Mouse (Mus musculus) forebrain, embryonic 11.5 days (tissue): ENCODE data around the gene Ankrd60. TPM values are rescaled to one million over a fixed set of nuclear protein-coding genes. Genes with fewer than 3 reads are reported as not detected.

Source experiments
- ATAC-seq: fragments of 200-750 bp; cut with Nextera tagmentation; replicated peaks from 2 replicates; pipeline ENCODE4 v1.8.0; 2017; ENCODE audit warnings: moderate TSS enrichment; ENCODE audit not compliant: low FRiP score
- DNase-seq: peaks from one replicate; pipeline ENCODE4 v3.0.0-alpha.2; 2017; ENCODE audit warnings: low spot score
- H3K27ac ChIP-seq: fragments of 300-500 bp; sonication (generic); 2 replicates; pipeline ENCODE4 v1.5.1; 2014; ENCODE audit warnings: low read depth, low read length
- H3K27me3 ChIP-seq: fragments of 300-500 bp; sonication (generic); 2 replicates; pipeline ENCODE4 v1.6.1; 2014; ENCODE audit warnings: mild to moderate bottlenecking, low read length, mixed read lengths; ENCODE audit not compliant: control insufficient read depth, insufficient read depth
- H3K36me3 ChIP-seq: fragments of 300-500 bp; sonication (generic); 2 replicates; pipeline ENCODE4 v1.6.1; 2014; ENCODE audit warnings: mild to moderate bottlenecking, low read length, moderate library complexity, mixed read lengths; ENCODE audit not compliant: control insufficient read depth, insufficient read depth
- H3K4me1 ChIP-seq: fragments of 300-500 bp; sonication (generic); replicated peaks from 2 replicates; pipeline ENCODE4 v1.6.1; 2014; ENCODE audit warnings: low read length, mixed read lengths; ENCODE audit not compliant: control insufficient read depth, insufficient read depth
- H3K4me2 ChIP-seq: fragments of 300-500 bp; sonication (generic); 2 replicates; pipeline ENCODE4 v1.6.1; 2014; ENCODE audit warnings: low read depth, mild to moderate bottlenecking, low read length, moderate library complexity, mixed read lengths; ENCODE audit not compliant: severe bottlenecking
- H3K4me3 ChIP-seq: fragments of 300-500 bp; sonication (generic); 2 replicates; pipeline ENCODE4 v1.5.1; 2014; ENCODE audit warnings: low read depth, low read length
- H3K9ac ChIP-seq: fragments of 300-500 bp; sonication (generic); 2 replicates; pipeline ENCODE4 v1.6.1; 2014; ENCODE audit warnings: low read length
- H3K9me3 ChIP-seq: fragments of 300-500 bp; sonication (generic); 2 replicates; pipeline ENCODE4 v1.6.1; 2016; ENCODE audit warnings: low read length, mixed read lengths; ENCODE audit not compliant: control insufficient read depth
- WGBS: fragments of 180-500 bp; shearing (Covaris S2); extraction: QIAGEN DNeasy Blood & Tissue Kit; methylation state at CpG from one replicate; pipeline ENCODE4 v1.1.7; 2014; 5-methylcytosine and 5-hydroxymethylcytosine counted together
- polyA plus RNA-seq: library from polyadenylated mRNA; unstranded; fragments of >200 nt; fragmentation: Nextera tagmentation; extraction: Ambion mirVana; gene quantifications from 2 replicates; pipeline ENCODE4 v1.2.1, GENCODE M21; 2014

The Ankrd60 gene
- polyA plus RNA-seq, 1 experiment from 2014 or later, result not detected

DNA sequence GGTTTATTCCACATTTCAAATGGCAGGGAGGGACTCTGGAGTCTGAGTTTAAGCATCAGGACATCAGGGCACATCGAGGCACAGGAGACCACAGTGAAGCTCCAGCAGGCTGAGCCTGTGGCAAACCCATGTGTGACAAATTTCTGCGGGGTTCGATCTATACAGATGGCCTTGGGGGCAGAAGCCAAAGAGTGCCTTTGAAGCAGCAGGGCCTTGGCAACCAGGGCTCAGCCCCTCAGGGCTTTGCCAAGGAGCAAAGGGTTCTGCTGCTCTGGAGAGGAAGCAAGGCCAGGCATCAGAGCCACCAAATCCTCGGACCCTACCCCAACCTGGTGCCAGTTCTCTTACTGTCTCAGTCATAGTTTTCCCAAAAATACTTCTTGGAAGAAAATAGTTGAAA, 35.4 kb downstream of the Ankrd60 start:
- no peaks in the 10 kb centered on the region for H3K36me3 ChIP-seq
- H3K9me3 ChIP-seq, result no peaks in the 10 kb centered on the region
- no peak for DNase-seq
- no peak overlapping the region for H3K4me2 ChIP-seq
- H3K27me3 ChIP-seq, result no peaks in the 10 kb centered on the region
- 90% methylated on average over 4 of the region's 4 CpGs for WGBS
- no peaks in the 10 kb centered on the region for H3K4me1 ChIP-seq
- H3K27ac ChIP-seq, result no peak overlapping the region
- ATAC-seq, result no peak
- no peak overlapping the region for H3K4me3 ChIP-seq
- no peak overlapping the region for H3K9ac ChIP-seq

DNA sequence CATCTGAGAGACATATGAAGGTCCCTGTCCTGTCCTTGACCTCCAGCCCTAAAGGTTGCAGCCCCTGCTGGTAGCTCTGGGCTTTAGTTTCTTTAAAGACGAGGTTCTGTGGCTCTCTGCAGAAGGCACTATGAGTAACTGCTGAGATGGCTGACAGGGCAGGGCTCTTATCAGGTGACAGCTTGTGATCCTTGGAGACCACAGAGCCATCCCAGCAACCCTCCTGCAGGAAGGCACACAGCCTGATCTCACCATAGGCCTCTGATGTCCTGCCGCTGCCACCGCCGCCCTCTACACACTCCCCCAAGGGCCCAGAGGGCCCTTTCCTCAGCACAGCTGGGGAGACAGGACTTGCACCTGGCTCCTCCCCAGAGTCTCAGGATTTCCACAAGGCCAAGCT, 36.4 kb downstream of the Ankrd60 start:
- Histone ChIP-seq H3K9me3 (no peaks in the 10 kb centered on the region), H3K27ac (no peak overlapping the region), H3K36me3 (no peaks in the 10 kb centered on the region), H3K4me3 (no peak overlapping the region), H3K4me2 (no peak overlapping the region), H3K4me1 (no peaks in the 10 kb centered on the region), H3K27me3 (no peaks in the 10 kb centered on the region), H3K9ac (no peak overlapping the region)
- ATAC-seq (no peak), DNase-seq (no peak)
- 70% methylated on average over 4 of the region's 4 CpGs for WGBS

DNA sequence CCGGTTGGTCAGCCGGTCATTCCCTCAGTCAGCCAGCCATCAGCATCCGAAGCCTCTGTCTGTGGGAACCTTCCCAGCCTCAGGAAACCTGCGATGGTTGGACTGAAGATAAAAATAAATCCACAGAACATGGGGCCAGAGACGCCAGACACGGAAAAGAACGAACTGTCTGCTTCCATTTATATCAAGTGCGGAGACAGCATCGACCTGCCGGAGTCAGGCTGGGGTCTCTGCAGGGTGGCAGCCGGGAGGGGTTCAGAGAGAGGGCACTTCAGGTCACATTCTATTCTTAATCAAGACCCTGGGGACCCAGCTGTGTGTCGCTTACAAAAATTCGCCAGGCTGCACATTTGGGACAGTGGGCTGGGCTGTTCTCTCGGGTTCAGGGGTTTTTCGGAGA, 38.4 kb downstream of the Ankrd60 start:
- DNase-seq (no peak), ATAC-seq (no peak)
- no peak overlapping the region for H3K9ac ChIP-seq
- no peaks in the 10 kb centered on the region for H3K4me1 ChIP-seq
- no peaks in the 10 kb centered on the region for H3K36me3 ChIP-seq
- no peak overlapping the region for H3K4me2 ChIP-seq
- no peak overlapping the region for H3K4me3 ChIP-seq
- no peaks in the 10 kb centered on the region for H3K9me3 ChIP-seq
- no peaks in the 10 kb centered on the region for H3K27me3 ChIP-seq
- WGBS, result 67% methylated on average over 15 of the region's 15 CpGs
- H3K27ac ChIP-seq, result no peak overlapping the region

DNA sequence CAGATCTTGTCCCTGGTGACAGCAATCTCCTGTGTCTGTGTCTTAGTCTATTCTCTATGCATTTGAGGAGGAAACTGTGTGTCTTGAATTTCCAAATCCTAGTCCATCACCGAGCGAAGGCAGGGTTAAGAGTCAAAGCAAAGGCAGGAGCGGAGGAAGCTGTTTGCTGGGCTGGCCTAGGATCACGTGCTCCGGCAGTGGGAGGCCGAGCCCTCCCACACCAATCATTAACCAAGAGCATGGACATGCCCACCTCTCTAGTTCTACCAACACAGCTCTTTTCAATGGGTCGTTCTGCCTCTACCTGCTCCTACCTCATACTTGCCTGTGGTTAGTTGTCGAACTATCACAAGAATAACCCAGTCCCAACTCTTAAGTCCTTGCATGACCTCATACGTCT, 42.3 kb downstream of the Ankrd60 start:
- Histone ChIP-seq H3K4me1 (no peaks in the 10 kb centered on the region), H3K36me3 (no peaks in the 10 kb centered on the region), H3K9ac (no peak overlapping the region), H3K4me2 (no peak overlapping the region), H3K27me3 (no peaks in the 10 kb centered on the region), H3K9me3 (no peaks in the 10 kb centered on the region), H3K4me3 (no peak overlapping the region), H3K27ac (no peak overlapping the region)
- no peak for ATAC-seq
- 92% methylated on average over 9 of the region's 9 CpGs for WGBS
- DNase-seq, result no peak

DNA sequence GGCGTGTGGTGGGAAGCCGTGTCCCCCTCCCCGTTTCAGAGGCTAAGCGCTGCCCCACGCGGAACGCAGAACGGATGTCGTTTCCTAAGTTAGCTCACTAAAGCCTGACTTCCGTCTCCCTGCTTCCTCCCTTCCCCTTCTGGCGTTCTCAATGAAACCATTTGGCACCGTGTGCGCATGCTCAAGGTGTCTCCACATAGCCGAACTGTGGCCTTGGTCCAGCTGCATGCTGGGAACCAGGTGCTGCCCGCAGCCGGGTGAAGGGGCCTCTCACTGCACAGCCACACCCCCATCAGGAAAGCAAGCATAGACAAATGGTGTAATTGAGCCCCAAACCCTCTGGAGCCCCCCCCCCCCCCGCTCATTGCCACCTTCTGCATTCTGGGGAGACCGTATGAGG, 42.8 kb downstream of the Ankrd60 start:
- H3K9ac ChIP-seq, result no peak overlapping the region
- no peak overlapping the region for H3K4me3 ChIP-seq
- no peak for ATAC-seq
- WGBS, result 91% methylated on average over 18 of the region's 18 CpGs
- no peaks in the 10 kb centered on the region for H3K4me1 ChIP-seq
- no peaks in the 10 kb centered on the region for H3K36me3 ChIP-seq
- H3K27ac ChIP-seq, result no peak overlapping the region
- DNase-seq, result no peak
- no peak overlapping the region for H3K4me2 ChIP-seq
- H3K9me3 ChIP-seq, result no peaks in the 10 kb centered on the region
- no peaks in the 10 kb centered on the region for H3K27me3 ChIP-seq

DNA sequence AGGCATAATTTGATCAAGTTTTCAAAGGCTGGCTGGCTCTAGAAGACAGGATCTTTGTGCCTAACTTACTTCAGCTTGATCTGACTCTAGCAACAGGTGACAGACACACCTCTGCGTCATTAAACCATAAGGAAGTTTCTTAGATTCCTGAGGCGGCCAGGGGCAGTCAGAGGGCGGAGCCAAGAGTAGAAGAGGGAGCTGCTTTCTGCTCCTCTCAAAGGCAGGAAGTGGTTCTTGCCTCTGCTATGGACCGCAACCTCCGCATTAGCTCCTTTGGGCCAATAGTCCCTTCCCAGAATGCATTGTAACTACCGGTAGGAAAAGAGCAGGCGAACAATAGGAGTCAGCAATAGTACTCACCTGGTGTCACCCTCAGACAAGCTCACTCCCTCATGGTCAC, 43.6 kb downstream of the Ankrd60 start:
- WGBS, result 80% methylated on average over 7 of the region's 7 CpGs
- no peak for ATAC-seq

DNA sequence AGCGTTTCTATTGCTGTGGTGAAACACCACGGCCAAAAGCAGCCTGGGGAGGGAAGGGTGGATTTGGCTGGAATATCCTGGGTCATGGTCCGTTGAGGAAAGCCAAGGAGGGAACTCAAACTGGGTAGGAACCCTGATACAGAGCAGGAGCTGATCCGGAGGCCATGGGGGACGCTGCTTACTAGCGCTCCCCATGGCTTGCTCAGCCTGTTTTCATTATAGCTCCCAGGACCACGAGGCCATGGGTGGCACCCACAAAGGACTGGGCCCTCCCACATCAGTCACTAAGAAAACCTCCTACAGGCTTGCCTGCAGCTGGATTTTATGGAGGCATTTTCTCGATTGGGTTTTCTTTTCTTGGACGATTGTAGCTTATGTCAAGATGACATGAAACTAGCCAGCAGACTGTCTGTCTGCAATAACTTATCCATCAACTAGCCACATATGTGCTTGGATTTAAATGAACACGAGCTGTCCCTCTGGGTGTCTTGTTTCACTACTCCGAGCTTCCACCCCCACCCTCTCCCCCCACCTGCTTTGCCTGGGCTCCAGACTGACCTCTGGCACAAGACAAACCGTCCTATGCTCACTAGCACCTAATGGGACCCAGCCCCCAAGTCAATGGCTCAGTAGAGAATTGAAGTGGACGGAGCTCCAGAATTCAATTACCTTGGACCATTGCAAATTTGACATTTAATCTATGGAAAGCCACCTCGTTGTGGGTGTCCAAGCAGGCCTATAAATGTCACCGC, 45.3 kb downstream of the Ankrd60 start:
- no peak overlapping the region for H3K9ac ChIP-seq
- H3K27ac ChIP-seq, result no peak overlapping the region
- 70% methylated on average over 15 of the region's 15 CpGs for WGBS
- no peak overlapping the region for H3K4me3 ChIP-seq
- H3K4me2 ChIP-seq, result no peak overlapping the region
- H3K9me3 ChIP-seq, result no peaks in the 10 kb centered on the region
- ATAC-seq (no peak), DNase-seq (no peak)
- H3K36me3 ChIP-seq, result no peaks in the 10 kb centered on the region
- no peaks in the 10 kb centered on the region for H3K27me3 ChIP-seq
- no peaks in the 10 kb centered on the region for H3K4me1 ChIP-seq

More for the DNA sequence above, 43.6 kb downstream of the Ankrd60 start:
- H3K4me3 ChIP-seq, result no peak overlapping the region
- no peak overlapping the region for H3K4me2 ChIP-seq
- no peaks in the 10 kb centered on the region for H3K9me3 ChIP-seq
- H3K36me3 ChIP-seq, result no peaks in the 10 kb centered on the region
- H3K9ac ChIP-seq, result no peak overlapping the region
- no peaks in the 10 kb centered on the region for H3K27me3 ChIP-seq
- H3K27ac ChIP-seq, result no peak overlapping the region
- no peak for DNase-seq
- H3K4me1 ChIP-seq, result no peaks in the 10 kb centered on the region

DNA sequence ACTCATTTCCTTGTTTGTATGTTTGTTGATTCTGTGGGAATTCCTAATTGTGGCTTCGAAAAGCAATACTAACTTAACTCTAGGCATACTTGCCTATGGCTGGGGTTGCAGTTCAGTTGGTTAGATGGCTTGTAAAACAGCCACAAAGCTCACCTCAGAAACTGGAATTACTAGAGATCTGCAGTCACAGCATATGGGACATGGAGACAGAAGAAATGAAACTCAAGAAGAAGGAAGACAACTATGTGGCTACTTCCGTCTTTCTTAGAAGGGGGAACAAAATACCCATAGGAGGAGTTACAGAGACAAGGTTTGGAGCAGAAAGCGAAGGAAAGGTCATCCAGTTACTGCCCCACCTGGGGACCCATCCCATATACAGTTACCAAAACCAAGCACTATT, 49.7 kb downstream of the Ankrd60 start:
- ATAC-seq (no peak), DNase-seq (no peak)
- Histone ChIP-seq H3K4me3 (no peak overlapping the region), H3K4me1 (no peaks in the 10 kb centered on the region), H3K4me2 (no peak overlapping the region), H3K9me3 (no peaks in the 10 kb centered on the region), H3K27ac (no peak overlapping the region), H3K27me3 (no peaks in the 10 kb centered on the region), H3K9ac (no peak overlapping the region), H3K36me3 (no peaks in the 10 kb centered on the region)
- WGBS, result 78% methylated on average over 3 of the region's 3 CpGs

DNA sequence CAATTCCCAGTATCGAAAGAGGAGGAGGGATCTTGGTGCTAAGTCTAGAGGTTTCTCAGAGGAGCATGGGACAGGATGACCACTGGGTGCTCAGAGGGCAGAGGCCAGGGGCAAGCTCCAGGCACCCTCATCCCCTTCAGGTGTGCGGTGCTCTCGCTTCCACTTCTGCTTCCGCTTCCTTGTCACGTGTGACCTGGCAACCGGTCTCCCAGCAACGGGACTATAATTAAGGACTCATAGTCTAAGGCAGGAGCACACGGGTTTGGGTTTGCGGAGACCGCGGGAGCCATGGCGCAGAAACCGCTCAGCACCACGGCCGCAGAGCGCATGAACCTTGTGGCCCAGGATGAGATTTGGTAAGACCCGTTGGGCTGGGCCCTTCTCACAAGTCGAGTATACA, 55.8 kb downstream of the Ankrd60 start, which contains the start of gene 1700021F07Rik:
1700021F07Rik (plus strand) TSS at position 211 of the 400 bp plus-strand sequence.
- H3K27ac ChIP-seq, result no peak within 1 kb of the TSS
- H3K4me2 ChIP-seq, result no peak within 1 kb of the TSS
- no peaks in the 10 kb centered on the region for H3K4me1 ChIP-seq
- H3K27me3 ChIP-seq, result no peaks in the 10 kb centered on the region
- ATAC-seq, result no peak
- 93% methylated on average over 18 of the region's 18 CpGs for WGBS
- no peak within 1 kb of the TSS for H3K9ac ChIP-seq
- no peaks in the 10 kb centered on the region for H3K36me3 ChIP-seq
- H3K9me3 ChIP-seq, result no peaks in the 10 kb centered on the region
- no peak within 1 kb of the TSS for H3K4me3 ChIP-seq
- no peak for DNase-seq
